Mouse (Mus musculus) lung, adult 18-20 months (tissue): ENCODE data around the gene Rasl10a.

Experiments
- DNase-seq, 2 experiments: peaks; one replicate each; pipeline ENCODE4 v3.0.0; 2022; ENCODE audit warnings: mixed read lengths in 2 of 2

The Rasl10a gene

DNA sequence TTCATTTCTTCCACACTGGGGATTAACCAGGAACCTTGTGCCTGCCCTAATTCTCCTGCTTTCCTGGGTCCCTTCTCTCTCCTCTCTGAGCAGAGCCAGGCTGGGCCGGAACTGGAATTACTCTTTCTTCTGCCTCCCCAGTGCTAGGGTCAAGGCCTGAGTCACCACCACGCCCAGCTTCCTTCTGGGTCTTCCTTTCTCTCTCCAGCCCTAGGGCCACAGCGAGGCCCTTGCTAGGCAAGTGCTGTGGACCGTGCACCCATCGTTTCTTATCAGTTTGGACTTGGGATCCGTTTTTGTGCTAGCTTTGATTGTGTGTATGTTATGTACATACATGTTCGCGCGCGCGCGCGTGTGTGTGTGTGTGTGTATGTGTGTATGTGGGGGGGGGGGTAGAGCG lies 3.8 kb upstream of the Rasl10a start:
- DNase-seq, result no peak

GRCm38 (mm10) chr11:5054874-5055273 lies 3.1 kb upstream of the Rasl10a start:
- DNase-seq, result no peak

DNA sequence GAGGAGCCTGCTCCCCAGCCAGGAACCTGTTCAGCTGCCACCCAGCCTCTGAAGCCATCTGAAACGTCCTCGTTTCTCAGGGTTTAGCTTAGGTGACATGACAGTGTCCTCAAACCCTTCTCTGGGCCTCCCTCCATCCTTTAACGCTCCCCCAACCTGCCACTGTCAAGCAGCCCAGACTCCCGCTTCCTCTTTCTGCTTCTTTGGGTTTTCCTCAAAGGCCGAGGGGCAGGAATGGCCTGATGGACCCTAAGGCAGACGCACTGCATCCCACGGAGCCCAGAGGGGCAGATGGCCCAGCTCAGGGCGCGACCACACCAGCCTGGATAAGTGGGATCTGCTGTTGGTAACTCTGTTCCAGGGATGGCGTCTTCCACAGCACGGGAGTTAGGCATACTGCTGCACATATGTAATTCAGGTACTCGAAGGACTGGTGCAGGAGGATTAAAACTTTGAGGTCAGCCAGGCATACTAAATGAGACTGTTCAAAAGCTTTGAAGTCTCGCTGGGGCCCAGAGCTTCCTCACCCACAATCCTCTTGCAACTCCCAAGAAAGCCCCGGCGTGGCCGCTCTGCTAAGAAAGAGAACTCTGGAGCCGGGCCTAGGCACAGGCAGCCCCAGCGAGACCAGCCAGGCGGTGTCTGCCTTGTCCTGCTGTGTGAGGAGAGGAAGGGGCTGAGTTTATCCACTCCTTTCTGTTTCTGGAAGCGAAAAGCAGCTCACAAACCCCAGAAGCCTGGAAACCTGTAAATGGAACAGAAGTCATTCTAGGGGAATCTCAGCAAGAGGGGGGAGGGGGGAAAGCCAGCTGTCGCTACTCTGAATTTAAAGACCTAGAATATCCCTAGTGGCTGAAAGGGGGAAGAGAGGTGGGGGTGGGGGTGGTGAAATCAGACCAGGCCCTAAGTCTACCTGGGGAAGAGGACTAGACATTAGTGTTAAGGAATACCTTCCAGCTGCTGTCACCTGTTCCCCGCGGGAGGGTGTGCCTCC lies 1.7 kb upstream of the Rasl10a start:
- DNase-seq, result no peak

DNA sequence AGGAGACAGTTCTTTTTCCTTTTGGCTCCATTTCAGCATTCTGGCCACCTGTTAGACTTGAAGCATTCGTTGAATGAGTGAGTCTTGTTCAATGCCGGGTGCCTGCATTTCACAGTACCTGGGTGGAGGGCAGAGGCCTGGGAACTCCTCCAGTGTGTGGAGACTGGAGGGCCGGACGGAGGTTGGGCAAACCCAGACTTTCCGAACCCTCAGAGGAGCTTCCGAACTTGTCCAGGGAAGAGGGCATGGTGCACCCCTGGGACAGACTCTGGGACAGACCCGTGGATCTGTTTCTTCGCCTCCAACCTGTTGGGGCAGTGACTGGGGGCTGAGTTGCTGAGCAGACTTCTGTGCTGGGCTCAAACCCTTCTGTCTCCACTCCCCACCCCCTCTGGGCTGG lies 864 bp upstream of the Rasl10a start:
- DNase-seq, result no peak

- no peak for DNase-seq
Measured at GRCm38 (mm10) chr11:5057541-5057855, 430 bp upstream of the Rasl10a start.

- no peak for DNase-seq
Measured at GRCm38 (mm10) chr11:5058783-5059182, 855 bp downstream of the Rasl10a start.

DNA sequence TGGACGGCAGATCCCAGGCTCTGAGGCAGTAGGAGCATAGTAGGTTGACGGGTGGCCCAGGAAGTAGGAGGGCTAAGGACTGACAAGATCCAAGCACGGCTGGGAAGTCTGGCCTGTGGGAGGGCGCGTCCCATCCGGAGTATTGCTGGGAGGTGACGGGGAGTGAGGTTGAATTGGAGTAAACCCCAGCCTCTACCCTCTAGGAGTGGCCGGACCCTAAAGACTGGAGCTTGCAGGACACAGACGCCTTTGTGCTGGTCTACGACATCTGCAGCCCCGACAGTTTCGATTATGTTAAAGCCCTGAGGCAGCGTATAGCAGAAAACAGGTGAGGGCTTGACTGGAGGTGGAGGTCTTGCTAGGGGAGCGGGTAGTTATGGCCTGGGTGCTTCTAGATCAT lies 1.3 kb downstream of the Rasl10a start:
- peak in 1 of 2 experiments; percentile 16 for DNase-seq

GRCm38 (mm10) chr11:5059704-5060156 lies 1.8 kb downstream of the Rasl10a start:
- peak; percentile 42 to 67 for DNase-seq

DNA sequence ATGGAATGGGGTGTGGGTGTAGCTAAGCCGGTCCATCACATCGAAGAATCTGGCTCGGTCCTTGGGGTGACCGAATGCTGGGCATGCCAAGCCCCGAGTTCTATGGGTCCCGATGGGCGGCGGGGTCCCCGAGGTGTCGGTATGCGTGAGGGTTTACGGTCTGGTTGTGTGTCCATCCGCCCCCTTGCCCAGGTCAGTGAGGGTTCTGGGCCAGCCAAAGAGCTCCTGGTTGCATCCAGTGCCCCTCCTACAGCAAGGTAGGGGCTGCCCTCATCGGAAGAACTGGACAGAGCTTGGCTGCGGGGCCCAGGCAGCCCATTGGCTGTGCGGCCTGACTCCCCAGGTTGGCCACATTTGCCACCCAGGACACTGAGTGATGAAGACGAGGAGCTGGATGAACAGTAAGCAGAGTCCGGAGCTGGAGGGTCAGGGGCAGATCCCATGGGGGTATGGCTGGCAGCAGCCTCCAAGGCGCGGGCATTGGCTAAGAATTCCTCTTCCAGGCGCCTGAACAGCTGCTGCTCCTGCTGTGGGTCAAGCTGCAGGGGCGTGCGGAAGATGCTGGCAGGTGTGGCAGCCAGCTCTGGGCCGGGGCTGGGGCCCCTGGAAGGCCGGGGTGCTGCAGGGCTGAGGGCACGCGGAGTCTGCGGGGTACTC lies 3.0 kb downstream of the Rasl10a start:
- no peak for DNase-seq

GRCm38 (mm10) chr11:5061413-5062139 lies 3.6 kb downstream of the Rasl10a start:
- peak; percentile 96 to 98 for DNase-seq

GRCm38 (mm10) chr11:5062326-5062725 lies 4.4 kb downstream of the Rasl10a start:
- DNase-seq, result peak in 1 of 2 experiments; percentile 46

- no peak for DNase-seq
Measured at GRCm38 (mm10) chr11:5062860-5063505, 5.1 kb downstream of the Rasl10a start.

DNA sequence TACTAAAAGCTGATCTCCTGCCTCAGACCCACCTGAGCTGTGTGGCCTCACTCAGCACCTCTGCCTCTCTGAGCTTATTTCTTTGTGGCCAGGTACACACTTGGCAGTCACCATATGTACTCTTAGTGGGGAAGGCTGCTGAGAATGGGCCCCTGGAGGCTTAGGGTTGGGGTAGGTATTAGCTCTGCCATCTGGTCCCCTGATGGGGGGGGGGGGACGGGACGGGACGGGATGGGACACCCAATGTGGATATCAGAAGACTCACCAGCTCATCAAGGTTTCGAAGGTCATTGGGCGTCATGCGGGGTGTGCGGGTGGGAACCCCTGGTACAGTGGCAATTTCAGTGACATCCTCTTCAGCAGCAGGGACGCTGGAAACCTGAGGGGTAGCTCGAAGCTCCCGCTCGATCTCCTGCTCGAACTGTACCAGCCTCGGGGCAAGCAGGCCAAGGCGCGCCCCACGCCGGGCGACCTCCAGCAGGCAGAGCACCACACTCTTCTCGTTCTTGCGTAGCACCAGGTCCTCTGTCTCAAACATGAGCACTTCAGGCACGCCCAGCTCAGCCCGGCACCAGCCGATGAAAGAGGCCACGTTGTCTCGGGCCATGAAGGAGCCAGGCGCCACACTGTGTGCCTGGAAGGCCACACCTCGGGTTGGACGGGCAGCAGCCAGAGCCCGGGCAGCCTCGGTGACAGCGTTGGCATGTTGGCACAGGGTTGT lies 5.8 kb downstream of the Rasl10a start:
- peak; percentile 38 to 41 for DNase-seq

- peak; percentile 27 to 43 for DNase-seq
Measured at GRCm38 (mm10) chr11:5064282-5065055, 6.5 kb downstream of the Rasl10a start.

DNA sequence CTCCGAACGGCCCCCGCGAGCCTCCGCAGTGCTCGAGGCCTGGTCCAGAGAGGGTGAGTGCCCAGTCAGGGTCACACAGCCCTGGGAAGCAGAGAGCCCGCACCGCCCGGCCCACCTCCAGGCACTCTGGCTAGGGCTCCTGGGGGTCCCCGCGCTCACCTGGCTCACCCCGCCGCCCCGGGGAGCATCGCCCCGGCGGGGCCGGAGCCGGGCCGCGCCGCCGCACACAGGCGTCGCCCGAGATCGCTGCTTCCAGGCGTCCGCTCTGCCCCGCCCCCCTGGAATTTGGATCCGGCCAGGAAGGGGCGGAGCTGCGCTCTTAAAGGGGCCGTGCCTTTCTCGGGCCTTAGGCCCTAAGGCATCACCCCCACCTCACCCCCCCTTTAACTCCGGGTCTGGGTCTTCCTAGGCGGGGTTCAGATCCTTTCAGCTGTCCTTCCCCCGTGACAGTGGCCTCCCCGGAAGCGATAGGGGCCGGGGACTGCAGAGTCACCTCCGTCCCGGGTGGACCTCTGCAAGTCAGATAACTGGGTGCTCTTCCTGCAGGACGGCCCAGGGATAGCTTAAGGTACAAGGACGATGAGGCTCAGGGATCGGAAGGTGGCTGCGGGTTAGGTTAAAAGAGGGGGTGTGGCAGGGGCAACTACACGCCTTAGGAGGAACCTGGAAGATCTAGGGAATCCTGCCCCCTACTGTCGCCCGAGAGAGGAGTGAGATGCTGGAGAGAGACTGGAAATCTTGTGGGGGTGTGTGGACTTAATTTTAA lies 7.3 kb downstream of the Rasl10a start, which contains the start of gene Gas2l1:
TSS of gene Gas2l1 (minus strand) at position 272 of the 766 bp plus-strand sequence.
- peak; percentile 90 to 92 for DNase-seq

- DNase-seq, result no peak
Measured at GRCm38 (mm10) chr11:5067063-5067462, 9.1 kb downstream of the Rasl10a start.

GRCm38 (mm10) chr11:5068126-5068971 lies 10.4 kb downstream of the Rasl10a start:
- peak; percentile 60 to 74 for DNase-seq

DNA sequence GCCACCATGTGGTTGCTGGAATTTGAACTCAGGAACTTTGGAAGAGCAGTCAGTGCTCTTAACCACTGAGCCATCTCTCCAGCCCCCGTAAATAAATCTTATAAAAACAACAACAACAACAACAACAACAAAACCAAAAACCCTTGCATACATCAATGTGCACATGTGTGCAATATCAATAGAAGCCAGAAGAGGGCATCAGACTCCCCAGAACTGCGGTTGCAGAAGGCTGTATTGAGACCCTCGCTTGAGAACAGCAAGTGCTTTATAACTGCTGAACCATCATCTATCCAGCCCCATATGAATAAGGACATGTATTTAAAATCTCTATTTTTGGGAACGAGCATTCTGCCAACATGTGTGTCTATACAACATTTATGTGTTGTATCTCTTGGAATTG lies 17.0 kb downstream of the Rasl10a start:
- DNase-seq, result no peak

DNA sequence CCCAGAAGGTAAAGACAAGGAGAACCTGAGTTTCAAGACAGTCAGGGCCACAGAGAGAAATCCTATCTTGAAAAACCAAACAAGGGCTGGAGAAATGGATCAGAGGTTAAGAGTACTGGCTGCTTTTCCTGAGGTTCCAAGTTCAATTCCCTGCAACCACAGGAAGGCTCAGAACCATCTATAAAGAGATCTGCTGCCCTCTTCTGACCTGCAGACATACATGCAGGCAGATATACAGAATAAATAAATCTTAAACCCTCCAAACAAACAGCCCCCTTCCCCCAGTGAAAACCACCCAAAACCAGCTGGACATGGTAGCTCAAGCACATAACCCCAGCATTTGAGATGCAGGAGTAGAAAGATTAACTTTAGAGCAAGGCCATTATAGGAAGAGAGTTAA lies 17.8 kb downstream of the Rasl10a start:
- DNase-seq, result no peak
